Mouse (Mus musculus) embryo, embryonic 10.5 days (tissue): ENCODE data around the gene Tmem91.

Experiments used
- DNase-seq: peaks from one replicate; pipeline ENCODE4 v3.0.0-alpha.2; 2015; ENCODE audit warnings: low spot score

The Tmem91 gene

DNA sequence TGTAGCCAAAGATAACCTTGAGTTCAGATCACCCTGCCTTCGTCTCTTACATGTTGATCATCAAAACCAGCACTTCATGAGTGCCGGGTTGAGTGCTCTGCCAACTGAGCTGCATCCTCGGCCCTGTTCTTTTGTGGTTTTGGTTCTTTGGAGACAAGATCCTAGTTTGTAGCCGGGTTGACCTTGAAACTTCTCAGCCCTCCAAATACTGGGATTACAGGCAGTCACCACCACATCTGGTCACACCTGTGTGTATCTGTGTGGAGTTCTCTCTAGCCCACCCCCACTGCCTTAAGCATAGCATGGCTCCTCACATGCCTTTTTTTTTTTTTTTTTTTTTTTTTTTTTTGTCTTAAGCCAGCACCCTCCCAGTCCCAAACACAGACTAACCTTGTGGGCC lies 4.9 kb downstream of the Tmem91 start:
- no peak for DNase-seq

GRCm38 (mm10) chr7:25669631-25670030 lies 5.3 kb downstream of the Tmem91 start:
- DNase-seq = no peak

DNA sequence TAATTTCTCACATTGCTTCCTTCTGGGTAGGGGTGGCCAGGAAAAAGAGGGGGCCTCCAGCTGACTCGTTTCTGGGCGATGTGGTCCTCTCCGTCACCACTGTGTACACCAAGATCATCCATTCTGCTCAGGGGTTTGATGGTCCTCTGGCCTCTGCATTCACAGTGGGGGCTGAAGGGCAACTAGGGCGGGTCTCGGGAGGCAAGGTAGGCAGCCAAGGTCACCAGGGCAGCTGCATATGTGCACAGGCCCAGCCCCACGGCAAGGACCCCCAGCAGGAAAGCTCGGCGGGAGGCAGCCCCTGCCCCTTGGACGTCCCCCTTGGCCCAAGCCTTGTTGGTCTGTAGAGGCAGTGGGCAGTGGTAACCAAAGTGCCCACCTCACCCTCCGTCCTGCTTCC lies 5.8 kb downstream of the Tmem91 start:
- no peak for DNase-seq

DNA sequence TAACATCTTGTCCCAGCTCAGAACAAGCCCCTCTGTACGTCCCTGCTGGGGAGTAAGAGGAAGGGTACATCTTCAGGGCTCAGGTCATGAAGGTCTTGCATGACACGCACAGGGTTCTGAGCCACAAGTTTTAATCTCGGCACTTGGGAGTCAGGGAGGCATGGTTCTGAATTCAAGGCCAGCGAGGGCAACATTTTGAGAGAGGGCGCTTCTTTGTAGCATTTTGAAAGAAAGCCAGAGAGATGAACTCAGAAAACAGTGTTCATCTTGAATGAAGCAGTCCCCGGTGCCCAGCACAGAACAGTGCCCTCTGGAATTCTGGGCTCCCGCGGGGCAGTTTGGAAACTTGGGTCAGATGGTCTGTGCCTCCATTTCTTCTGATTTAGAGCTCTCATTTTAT lies 8.6 kb downstream of the Tmem91 start:
- no peak for DNase-seq

DNA sequence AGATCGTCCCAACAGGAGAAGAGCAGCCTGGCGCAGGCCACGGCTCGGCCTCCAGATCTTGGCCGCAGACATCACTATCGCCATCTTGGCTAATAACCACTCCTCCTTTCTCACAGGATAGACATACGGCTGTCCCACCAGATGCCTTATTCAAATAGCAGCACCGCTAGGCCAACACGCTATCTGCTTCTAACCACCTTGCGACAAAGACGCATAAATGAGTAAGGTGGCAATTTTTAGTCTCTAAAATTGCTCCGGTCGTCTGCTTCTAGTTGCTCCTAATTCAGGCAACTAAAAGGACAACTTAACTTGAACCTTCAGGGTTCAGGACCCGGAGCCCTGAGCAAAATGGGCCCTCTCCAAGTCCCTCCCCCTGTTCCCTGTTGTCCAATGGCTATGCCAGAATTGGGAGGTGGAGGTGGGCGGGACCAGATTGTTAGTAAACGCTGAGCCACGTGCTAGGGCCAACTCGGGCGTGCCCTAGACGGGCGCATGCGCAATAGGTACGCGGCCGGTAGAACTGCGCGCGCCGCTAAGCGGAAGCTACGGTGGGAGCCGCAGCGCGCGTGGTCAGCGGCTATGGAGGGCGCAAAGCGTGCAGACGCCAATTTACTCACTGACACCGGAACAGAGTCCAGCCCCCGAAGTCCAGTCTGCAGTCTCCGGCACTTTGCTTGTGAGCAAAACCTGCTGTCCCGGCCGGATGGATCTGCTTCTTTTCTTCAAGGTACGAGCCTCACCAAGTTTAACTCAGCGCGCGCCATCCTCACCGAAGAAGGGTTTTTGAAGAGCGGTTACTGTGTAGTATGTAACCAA lies 16.1 kb downstream of the Tmem91 start, which contains the start of the genes Bckdha and Exosc5:
Gene Bckdha (minus strand): TSS at position 325 of the 816 bp plus-strand sequence.
Gene Exosc5 (plus strand): TSS at position 508 of the 816 bp plus-strand sequence.
- DNase-seq = peak; percentile 100

DNA sequence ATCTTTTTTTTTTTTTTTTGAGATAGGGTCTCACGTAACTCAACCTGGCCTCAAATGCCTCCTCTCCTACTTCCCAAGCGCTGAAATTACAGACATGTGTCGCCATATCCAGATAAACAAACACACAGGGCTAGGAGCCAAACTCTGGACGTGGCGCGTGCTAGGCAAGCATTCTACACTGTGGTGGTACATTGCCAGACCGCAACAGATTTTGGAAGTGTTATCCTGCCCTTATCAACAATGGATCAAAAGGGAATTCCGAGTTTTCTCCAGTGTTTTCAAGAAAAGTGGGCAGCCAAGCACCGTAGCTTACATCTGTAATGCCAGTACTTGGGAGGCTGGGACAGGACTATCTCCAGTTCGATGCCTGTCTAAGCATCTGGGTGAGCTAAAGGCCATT lies 17.2 kb downstream of the Tmem91 start:
- DNase-seq = no peak

- no peak for DNase-seq
Measured at GRCm38 (mm10) chr7:25655601-25656428, 19.2 kb downstream of the Tmem91 start.

DNA sequence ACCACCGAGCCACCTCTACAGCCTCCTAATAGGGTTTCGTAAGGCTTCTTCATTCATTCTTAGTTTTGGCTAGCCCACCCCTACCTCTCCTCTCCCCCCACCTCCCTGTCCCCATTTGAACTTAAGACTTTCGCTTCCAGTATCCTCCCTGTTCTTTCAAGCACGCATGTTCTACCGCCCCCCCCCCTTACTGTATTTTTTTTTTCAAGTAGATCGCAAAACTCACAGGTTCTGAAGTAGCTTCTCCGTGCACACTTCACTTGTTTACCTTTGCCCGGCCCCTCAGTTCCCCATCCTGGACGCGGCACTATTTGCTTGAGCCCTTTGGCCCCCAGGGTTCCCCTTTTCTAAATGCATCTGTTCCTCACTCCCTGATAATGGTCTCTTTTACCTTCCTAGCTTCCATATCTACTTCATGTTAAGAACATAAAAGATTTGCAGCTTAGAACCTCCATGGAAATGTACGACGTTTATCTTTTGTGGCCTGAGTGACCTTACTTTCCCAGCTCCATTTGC lies 22.7 kb downstream of the Tmem91 start:
- no peak for DNase-seq

DNA sequence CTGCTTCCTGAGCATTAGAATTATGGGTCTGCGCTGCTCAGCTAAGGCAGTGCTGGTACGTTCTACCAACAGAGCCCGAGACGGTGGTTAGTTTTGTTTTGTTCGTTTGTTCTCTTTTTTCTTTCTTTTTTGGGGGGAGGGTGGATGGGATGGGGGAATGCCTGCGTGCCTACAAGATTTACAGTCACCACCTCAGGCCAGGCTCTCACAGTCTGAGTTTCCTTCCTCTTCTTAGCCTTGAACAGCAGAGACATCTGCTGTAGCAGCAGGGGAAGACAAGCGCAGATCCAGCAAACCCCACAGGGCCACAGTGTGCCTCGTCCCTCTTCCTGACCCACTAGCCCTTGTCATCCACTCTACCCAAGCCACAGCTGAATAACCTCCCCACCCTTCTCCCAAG lies 23.7 kb downstream of the Tmem91 start:
- DNase-seq = no peak

DNA sequence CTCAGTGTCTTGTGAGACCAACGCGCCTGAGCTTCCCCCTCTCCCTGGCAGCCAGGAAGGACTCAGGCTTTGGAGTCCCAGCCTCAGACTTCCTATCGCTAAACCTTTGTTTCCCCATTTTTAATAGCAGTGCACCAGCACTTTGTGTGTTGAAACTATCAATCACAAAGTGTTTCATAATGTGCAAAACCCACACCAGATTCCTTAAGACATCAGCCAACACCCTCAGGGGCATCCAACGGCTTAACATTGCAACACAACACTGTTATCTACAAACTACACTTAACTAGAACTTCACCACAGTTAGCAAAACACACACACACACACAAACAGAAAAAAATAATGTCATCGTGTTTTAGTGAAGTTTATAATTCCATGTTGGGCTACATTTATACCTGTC lies 25.1 kb downstream of the Tmem91 start:
- no peak for DNase-seq

DNA sequence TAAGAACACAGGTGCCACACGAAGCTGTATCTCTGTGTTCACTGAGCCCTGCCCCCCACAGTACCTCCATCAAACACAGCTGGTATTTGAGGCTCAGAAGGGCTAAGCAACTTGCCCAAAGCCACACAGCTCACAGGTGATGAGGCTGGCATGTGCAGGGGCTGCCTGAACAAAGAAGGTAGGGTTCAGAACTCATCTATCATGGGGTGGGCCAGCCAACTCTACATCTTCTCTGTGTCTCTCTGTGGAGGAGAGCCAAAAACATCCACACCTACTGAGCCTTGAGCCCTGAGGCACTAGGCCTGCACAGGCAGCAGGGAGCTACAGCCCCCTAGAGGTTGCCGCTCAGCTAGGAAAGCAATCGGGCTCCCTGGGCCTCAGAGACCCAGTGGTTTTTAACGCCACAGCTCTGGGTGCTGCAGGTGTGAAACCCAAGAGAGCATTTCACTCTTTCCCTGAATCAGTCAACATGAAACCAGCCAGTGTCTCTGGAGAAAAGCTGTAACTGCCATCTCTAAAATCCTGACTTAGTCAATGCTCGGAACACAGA lies 27.3 kb downstream of the Tmem91 start:
- no peak for DNase-seq

DNA sequence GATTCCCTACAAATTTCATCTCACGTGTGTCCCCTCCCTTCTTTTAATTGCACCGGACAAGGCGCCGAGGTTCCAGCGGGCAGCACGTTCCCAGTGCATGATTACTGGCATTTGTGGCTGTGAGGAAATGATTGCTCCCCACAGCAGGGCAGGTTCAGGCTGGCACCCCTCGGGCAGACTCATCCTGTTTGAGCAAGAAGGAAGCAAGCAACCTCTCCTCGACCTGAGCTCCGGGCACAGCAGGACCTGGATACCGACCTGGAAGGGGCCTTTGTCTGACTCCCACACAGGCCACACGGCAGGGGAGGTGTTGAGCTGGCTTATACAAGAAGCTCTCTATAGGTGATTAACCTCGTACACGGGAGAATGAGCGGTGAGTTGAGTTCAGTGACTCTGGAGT lies 29.9 kb downstream of the Tmem91 start:
- no peak for DNase-seq

DNA sequence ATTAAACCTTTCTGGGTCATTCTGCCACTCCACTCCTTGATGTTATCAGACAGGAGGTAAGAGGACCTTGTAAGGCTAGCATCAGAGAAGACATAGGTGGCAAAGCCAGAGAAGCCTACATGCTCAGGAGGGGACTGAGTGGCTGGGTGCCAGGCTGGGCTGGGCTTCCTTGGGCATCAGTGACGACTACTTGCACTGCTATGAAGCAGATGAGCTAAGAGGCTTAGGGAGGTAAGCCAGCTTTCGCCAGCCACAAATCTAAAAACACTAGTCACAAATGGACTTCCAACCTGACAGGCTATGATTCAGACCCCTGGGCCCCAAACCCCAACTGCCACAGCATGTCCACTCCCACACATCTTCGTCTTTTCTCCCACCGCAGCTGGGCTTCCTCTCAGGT lies 30.3 kb downstream of the Tmem91 start:
- DNase-seq = no peak

DNA sequence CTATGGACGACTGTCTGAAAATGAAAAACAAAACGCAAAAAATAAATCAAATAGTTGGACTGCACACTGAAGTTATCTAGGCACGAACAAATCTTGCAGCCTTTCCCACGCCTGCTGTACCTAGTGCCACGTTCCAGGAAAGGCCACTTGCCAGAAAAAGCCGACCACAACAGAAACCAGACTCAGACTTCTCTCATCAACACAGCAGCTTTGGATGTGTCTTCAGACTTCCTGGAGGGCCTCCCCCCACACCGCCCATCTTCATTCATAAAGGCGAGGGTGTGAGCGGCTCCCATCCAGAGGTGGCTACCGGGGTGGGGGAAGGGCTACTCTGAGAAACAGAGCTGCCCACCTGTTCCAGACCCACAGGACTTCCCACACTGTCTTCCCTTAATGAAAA lies 30.8 kb downstream of the Tmem91 start:
- no peak for DNase-seq

DNA sequence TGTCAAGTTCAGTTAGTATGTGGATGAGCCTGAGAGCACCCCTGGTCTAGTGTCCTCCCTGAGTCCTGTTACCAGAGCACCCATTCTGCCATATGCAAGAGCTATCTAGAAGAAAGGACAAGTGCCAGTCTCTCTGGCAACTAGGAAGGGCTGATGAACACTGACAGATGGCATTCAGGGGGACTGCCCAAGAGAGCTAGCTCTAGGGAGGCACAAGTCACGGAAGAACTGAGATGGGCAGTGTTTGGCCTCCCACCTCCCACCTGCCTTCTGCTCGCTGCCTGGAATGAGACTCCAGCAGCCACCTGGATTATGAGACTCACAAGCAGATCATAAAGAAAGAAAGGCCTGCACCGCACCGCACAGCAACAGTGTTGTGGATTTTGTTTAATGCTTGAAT lies 35.2 kb downstream of the Tmem91 start:
- DNase-seq = no peak

DNA sequence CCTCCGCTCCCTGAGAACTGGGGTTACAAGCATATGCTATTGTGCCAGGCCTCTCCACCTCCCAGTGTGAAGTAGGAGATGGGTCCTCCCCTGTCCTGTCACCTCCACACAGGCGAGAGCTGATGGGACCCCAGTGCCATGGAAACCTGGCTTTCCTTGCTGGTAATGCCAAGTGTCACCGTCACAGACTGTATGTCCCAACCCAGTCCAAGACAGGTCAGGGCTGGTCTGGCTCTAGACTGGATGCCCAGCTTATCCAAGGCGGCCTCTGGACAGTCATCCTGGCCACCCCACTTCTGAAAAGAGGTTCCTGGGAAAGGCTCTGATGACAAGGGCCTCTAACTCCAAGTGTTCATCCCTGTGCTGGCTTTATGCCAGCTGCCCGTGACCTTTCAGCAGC lies 37.9 kb downstream of the Tmem91 start:
- DNase-seq = no peak

GRCm38 (mm10) chr7:25636373-25636772 lies 38.6 kb downstream of the Tmem91 start:
- DNase-seq = no peak

GRCm38 (mm10) chr7:25632679-25633078 lies 42.3 kb downstream of the Tmem91 start:
- DNase-seq = no peak

DNA sequence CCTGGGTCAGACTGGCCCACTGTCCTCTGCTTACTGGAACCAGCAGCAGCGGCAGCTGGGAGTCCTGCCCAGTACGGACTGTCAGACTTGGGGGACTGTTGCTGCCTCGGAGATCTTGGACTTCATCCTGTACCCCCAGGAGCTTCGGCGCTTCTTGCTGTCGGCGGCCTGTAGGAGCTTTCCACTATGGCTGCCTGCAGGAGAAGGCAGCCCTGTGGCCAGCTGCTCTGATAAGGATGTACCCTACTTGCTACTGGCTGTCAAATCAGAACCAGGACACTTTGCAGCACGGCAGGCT lies 46.7 kb downstream of the Tmem91 start:
- DNase-seq = no peak

GRCm38 (mm10) chr7:25627431-25628322 lies 47.3 kb downstream of the Tmem91 start:
- peak; percentile 59 for DNase-seq

GRCm38 (mm10) chr7:25626509-25627430 lies 48.2 kb downstream of the Tmem91 start, which contains the start of gene B3gnt8:
TSS of gene B3gnt8 (plus strand) at chr7:25626654.
- DNase-seq = peak; percentile 8
